8 mouse cellular contexts compared by ENCODE assay signal in genomic region chr4:141958614-141959375, GRCm38 (mm10). TPM values are rescaled to one million over a fixed set of nuclear protein-coding genes. Genes with fewer than 3 reads are reported as not detected.
DNase-seq lines count a peak whose midpoint lies in the region; ATAC-seq and TF ChIP-seq lines count a peak whose summit lies in the region.

No protein-coding gene starts in this region.

- peak; percentile 39 to 46 for DNase-seq in heart, adult 18-20 months
- DNase-seq in adrenal gland, postnatal 10 days = peak; percentile 52
- peak; percentile 38 for DNase-seq in gastrocnemius, postnatal 25 days
- DNase-seq in limb, embryonic 14.5 days (ENCODE audit: low spot score) = no peak
- no peak for DNase-seq in right cerebral cortex, postnatal 25 days
- DNase-seq in layer of hippocampus, adult 11-12 months (ENCODE audit: low spot score) = no peak

- no peak overlapping the region for H3K4me2 ChIP-seq in heart, embryonic 12.5 days
- H3K4me2 ChIP-seq in limb, embryonic 14.5 days (replicated peaks; ENCODE audit: low read depth, low read length, severe bottlenecking) = no peak overlapping the region; the same call in 1 of the 2 replicates

- H3K9me3 ChIP-seq in heart, embryonic 12.5 days (replicated peaks) = peaks cover 2% of the 10 kb centered on the region; the same call in 1 of the 2 replicates
- H3K9me3 ChIP-seq in limb, embryonic 14.5 days (ENCODE audit: control insufficient read depth, low read length) = peaks cover 7% of the 10 kb centered on the region

- 58% methylated on average over 7 of the region's 7 CpGs for WGBS in heart, embryonic 12.5 days
- 43% methylated on average over 7 of the region's 7 CpGs for WGBS in limb, embryonic 14.5 days

- no peak overlapping the region for H3K27ac ChIP-seq in heart, embryonic 12.5 days (ENCODE audit: poor library complexity, severe bottlenecking)
- H3K27ac ChIP-seq in limb, embryonic 14.5 days (replicated peaks; ENCODE audit: low read depth, low read length) = no peak overlapping the region

- no peak overlapping the region for H3K4me3 ChIP-seq in heart, embryonic 12.5 days
- no peak overlapping the region for H3K4me3 ChIP-seq in limb, embryonic 14.5 days (replicated peaks; ENCODE audit: low read length)

- H3K4me1 ChIP-seq in heart, embryonic 12.5 days (replicated peaks) = peaks cover 20% of the 10 kb centered on the region
- H3K4me1 ChIP-seq in limb, embryonic 14.5 days (ENCODE audit: control insufficient read depth, insufficient read depth, low read length) = peaks cover 20% of the 10 kb centered on the region

- TF ChIP-seq POLR2A in limb, embryonic 14.5 days (IDR thresholded peaks at IDR 0.05; ENCODE audit: borderline replicate concordance, extremely low read depth, insufficient read depth, insufficient read length) = no peak

- H3K27me3 ChIP-seq in heart, embryonic 12.5 days (replicated peaks) = no peaks in the 10 kb centered on the region
- no peaks in the 10 kb centered on the region for H3K27me3 ChIP-seq in limb, embryonic 14.5 days (ENCODE audit: control insufficient read depth, insufficient read depth, low read length)

- peaks cover 8% of the 10 kb centered on the region; the same call in 1 of the 2 replicates for H3K36me3 ChIP-seq in heart, embryonic 12.5 days
- no peaks in the 10 kb centered on the region for H3K36me3 ChIP-seq in limb, embryonic 14.5 days (ENCODE audit: control insufficient read depth, insufficient read depth, low read length)

- no peak overlapping the region for H3K9ac ChIP-seq in heart, embryonic 12.5 days
- no peak overlapping the region for H3K9ac ChIP-seq in limb, embryonic 14.5 days (ENCODE audit: low read depth, low read length, severe bottlenecking)

- no peak for ATAC-seq in heart, embryonic 12.5 days (ENCODE audit: insufficient number of reproducible peaks, low FRiP score)
- peak; percentile 38; the same call in 1 of the 2 replicates for ATAC-seq in limb, embryonic 14.5 days (ENCODE audit: low FRiP score, low read depth)
- peak; percentile 83 for ATAC-seq in monocyte, adult 5-6 weeks (replicated peaks; ENCODE audit: insufficient number of reproducible peaks, low FRiP score, low TSS enrichment, poor library complexity, severe bottlenecking)

RNA-seq across cellular contexts. Expression of gene Fhad1, which starts 56.1 kb away (rescaled TPM):
- total RNA-seq in heart, adult 18-20 months (2021) = under 1 TPM in 1 of 2 experiments, not detected in 1; 0.36 TPM
- 3.9 and 4.8 TPM in 2 replicates for polyA plus RNA-seq in heart, embryonic 12.5 days (2016; fragmentation: Nextera tagmentation; extraction: Ambion mirVana)
- total RNA-seq in adrenal gland, postnatal 10 days (2021) = under 1 TPM; 0.45 to 0.79 TPM
- under 1 TPM in 1 of 2 experiments, not detected in 1; 0.83 TPM for total RNA-seq in gastrocnemius, postnatal 25 days (2021)
- 1.8 and 2.7 TPM in 2 replicates for polyA plus RNA-seq in limb, embryonic 14.5 days (2012; rRNA removed)
- 2.8 and 3.1 TPM in 2 replicates for polyA plus RNA-seq in limb, embryonic 14.5 days (2014; fragmentation: Nextera tagmentation; extraction: Ambion mirVana)
- total RNA-seq in monocyte, adult 5-6 weeks (2017) = 0.32 to 4.4 TPM (median 0.38 TPM) in 3 replicates

Comparison
In these comparisons a context has a peak if more than half of its experiments do, and no peak if none do; other contexts are left out.
1. DNase-seq: peak in heart, adult 18-20 months (2 of 2), adrenal gland, postnatal 10 days (single experiment) and gastrocnemius, postnatal 25 days (single experiment); none in limb, embryonic 14.5 days (single experiment), right cerebral cortex, postnatal 25 days (single experiment) and layer of hippocampus, adult 11-12 months (single experiment).